Mouse (Mus musculus): Measurements from ENCODE around the gene Rbpms2.

DNA sequence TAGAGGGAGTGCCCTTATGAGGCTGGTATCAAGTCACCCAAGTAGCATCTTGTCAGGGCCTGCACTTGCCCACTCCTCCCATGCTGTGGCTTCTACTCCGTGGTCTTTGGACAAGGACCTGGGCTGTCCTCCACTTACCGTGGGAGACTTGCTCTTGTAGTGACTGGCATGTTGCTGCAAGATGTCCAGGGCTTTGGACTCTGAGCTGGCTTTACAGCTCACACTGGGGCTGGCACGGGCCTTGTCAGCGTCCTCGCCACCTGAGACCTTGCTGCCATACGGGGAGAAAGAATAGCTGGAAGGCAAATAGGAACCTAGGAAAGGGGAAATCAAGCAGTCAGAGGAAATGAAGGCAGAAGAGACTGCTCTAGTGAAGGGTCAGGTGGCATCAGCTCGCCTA is 67.9 kb downstream of the Rbpms2 start:
- TF ChIP-seq CTCF (IDR thresholded peaks at IDR 0.05; ENCODE audit: insufficient read depth, low read depth, low read length) (no peak), POLR2A (IDR thresholded peaks at IDR 0.05; ENCODE audit: insufficient read depth, low read depth, low read length) (no peak)
